Mouse (Mus musculus): Measurements from ENCODE around the gene 5730596B20Rik.

DNA sequence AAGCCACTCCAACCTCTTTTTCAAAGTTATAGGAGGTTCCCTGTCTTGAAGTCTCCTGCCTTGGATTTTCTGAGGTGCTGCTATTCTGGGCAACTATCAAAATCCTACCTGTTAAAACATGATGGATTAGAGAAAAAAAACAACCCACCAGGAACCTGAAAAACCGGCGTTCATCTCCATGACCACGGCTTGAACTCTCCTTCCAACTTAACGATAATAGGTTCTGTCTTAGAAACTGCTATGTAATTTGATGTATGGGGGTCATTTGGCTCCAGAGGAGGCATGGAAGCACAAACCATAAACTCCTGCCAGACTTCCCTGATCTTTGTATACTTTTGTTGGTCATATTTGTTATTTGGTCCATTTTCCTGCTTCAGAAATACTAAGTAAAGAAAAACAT is 3.6 kb upstream of the 5730596B20Rik start:
- TF ChIP-seq CTCF (IDR thresholded peaks at IDR 0.05; ENCODE audit: control insufficient read depth, insufficient read depth, insufficient read length) (no peak), MAX (IDR thresholded peaks at IDR 0.05) (no peak)
